Mouse (Mus musculus): ENCODE measurements around the gene Gm20509. TPM values are rescaled to one million over a fixed set of nuclear protein-coding genes. Genes with fewer than 3 reads are reported as not detected.

Gene Gm20509
- not detected for total RNA-seq (2023)

DNA sequence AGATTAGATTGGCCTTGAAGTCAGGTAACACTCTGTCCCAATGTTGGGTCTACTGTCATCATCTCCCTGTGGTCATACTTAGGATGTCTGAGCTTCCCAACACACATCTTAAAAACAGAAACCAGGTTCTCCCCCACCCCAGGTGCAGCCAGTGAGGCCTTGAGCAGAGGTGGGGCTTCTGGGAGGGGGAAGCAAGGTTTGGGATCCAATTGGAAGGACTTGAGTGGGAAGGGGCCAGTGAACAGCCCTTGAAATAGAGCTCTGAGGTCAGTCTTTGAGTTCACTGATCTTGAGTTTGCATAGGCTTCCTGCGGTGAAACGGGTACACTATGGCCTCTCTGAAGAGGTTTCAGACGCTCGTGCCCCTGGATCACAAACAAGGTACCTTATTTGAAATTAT is at the start of gene Gm20509:
Gene Gm20509 (plus strand): TSS at position 290 of the 400 bp plus-strand sequence.

GRCm38 (mm10) chr9:73101536-73101935 is 734 bp upstream of the Gm20509 start, which contains the start of gene Khdc3:
Khdc3 (plus strand) TSS chr9:73101836.

GRCm38 (mm10) chr9:73112919-73113906 is 10.9 kb downstream of the Gm20509 start, which contains the start of gene Rsl24d1:
Rsl24d1 (plus strand) TSS chr9:73113426.

Other genes starting within 250 kb of the Gm20509 start
- gene Pygo1, start 176.8 kb upstream of the Gm20509 start, total RNA-seq (2023), result not detected
- under 1 TPM; 0.31 to 0.78 TPM for gene Dyx1c1, start 143.7 kb upstream of the Gm20509 start, total RNA-seq (2023)
- not detected for gene Gm44503, start 143.6 kb upstream of the Gm20509 start, total RNA-seq (2023)
- gene Ccpg1os, start 117.1 kb upstream of the Gm20509 start, total RNA-seq (2023), result 1 to 10 TPM; 1.9 to 2.8 TPM
- 100 to 1,000 TPM; 296 to 332 TPM for gene Ccpg1, start 117.0 kb upstream of the Gm20509 start, total RNA-seq (2023)
- 10 to 100 TPM; 25.3 to 28.4 TPM for gene Pigb, start 62.1 kb upstream of the Gm20509 start, total RNA-seq (2023)
- gene Rab27a, start 57.6 kb upstream of the Gm20509 start, total RNA-seq (2023), result 100 to 1,000 TPM; 203 to 213 TPM
- gene Khdc3, start 634 bp upstream of the Gm20509 start, total RNA-seq (2023), result 10 to 100 TPM; 16.0 to 20.1 TPM
- 10 to 100 TPM; 38.2 to 45.7 TPM for gene Rsl24d1, start 11.0 kb downstream of the Gm20509 start, total RNA-seq (2023)

Data from neutrophil, adult 59 days (primary cell).